Mouse (Mus musculus) CD4-positive, CD25-positive, alpha-beta regulatory T cell, adult 2 months (primary cell): ENCODE measurements around the gene Gp1ba.
A peak's percentile ranks its signal among the peaks of the same experiment; 100 is the strongest.

Source experiments
- DNase-seq: peaks from one replicate; pipeline ENCODE4 v3.0.0-alpha.2; 2012; ENCODE audit warnings: low read depth, low spot score

The Gp1ba gene

DNA sequence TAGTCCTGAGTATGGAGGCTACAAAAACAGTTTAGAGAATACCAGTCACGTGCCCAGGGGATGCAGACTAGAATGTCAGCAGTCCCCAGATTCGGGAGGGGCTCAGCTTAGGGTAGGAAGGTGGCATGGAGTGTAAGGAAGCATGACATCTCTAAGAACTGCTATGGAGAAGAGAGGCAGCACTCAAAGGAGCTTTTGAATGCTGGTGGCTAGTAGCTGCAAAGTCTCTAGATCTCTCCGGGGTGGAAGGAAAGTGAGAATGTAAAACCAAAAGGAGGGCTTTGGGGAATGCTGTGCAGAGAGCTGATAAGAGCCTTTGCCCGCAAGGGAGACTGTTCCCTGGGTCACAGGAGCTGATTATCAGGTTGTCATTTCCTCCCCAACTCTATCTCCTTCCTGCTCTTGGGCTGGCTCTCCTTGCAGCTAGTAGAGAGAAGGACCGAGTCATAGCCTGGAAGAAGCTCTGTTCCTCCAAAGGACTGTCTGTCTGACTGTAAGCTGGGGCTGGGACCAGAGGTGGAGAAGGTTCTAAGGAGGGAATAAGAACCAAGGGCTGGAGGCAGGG, at the start of gene Gp1ba:
Gp1ba (plus strand) TSS at position 409 of the 565 bp plus-strand sequence.
- no peak for DNase-seq

GRCm38 (mm10) chr11:70591733-70592132, 47.2 kb upstream of the Gp1ba start:
- DNase-seq: no peak

- peak; percentile 62 for DNase-seq
Measured at GRCm38 (mm10) chr11:70594253-70594989, 44.5 kb upstream of the Gp1ba start.

GRCm38 (mm10) chr11:70595638-70596037, 43.3 kb upstream of the Gp1ba start:
- DNase-seq: peak; percentile 32

GRCm38 (mm10) chr11:70596094-70596493, 42.8 kb upstream of the Gp1ba start:
- no peak for DNase-seq

DNA sequence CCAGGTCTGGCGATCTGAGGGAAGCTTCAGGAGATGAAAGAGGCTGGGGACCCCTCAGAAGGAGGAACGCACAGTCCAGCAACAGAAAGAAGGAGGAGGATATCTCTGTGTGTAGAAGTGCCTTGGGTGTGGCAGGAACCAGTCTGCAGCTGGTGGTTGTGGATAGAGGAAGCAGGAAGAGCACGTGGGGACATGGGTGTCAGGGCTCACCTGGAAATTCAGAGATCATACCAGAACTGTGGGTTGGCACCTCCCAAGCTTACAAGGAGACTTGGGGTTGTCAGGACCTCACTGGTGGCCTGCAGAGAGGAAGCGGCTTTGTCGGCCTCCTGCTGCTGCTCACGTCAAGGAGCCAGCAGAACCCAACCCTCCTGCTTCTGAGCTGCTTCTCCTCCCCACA, 41.6 kb upstream of the Gp1ba start:
- DNase-seq: peak; percentile 36

DNA sequence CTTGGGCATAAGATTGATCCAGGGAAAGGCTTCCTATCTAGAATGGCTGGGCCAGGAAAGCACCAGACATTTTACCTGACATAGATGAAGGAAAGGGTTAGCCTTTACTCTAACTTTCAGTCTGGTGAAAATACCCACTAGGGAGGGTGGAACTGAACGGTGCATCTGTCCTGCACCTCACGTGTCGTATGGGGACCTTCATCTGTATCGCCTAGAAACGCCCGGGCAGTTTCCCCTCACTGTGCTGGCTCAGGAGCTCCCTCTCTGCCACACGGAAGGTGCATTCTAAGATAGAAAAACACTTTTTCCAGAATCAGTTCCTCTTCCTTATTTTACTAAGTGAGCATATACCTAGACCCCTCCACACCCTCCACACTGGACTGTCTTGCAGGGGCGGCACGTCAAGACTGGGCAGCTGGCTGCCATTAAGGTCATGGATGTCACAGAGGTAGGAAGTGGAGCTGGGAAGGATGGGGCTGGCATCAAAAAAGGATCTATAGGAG, 40.4 kb upstream of the Gp1ba start:
- DNase-seq: no peak

DNA sequence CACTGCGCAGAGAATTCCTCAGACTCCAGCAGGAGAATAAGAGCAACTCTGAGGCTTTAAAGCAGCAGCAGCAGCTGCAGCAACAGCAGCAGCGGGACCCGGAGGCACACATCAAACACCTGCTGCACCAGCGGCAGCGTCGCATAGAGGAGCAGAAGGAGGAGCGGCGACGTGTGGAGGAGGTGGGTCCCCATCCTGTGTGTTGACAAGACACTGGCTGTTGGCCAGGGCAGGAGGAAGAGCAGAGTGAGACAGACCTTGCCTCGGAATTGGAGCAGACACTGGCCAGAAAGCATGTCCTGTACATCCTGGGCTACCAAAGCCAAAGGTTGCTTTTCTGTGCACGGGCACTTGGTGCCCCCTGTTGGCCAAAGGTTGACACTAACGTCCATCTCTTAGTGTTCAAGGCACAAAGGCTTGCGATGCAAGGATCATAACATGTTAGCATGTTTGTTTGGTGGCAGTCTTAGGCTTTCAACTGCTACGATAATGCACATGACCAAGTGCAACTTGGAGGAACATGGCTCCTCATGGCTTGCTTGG, 33.8 kb upstream of the Gp1ba start:
- DNase-seq: peak; percentile 88

DNA sequence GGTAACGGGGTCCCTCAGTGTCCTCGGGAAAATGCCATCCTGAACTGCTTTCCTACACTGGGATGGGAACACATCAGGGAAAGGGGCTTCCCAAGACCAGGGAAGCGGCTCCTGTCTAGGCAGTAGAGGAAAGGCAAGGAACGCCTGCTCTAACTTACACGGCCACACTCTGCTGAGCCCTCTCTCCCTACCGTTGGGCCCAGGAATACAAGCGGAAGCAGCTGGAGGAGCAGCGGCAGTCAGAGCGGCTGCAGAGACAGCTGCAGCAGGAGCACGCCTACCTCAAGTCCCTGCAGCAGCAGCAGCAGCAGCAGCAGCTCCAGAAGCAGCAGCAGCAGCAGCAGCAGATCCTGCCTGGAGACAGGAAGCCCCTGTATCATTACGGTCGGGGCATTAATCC, 32.2 kb upstream of the Gp1ba start:
- no peak for DNase-seq

DNA sequence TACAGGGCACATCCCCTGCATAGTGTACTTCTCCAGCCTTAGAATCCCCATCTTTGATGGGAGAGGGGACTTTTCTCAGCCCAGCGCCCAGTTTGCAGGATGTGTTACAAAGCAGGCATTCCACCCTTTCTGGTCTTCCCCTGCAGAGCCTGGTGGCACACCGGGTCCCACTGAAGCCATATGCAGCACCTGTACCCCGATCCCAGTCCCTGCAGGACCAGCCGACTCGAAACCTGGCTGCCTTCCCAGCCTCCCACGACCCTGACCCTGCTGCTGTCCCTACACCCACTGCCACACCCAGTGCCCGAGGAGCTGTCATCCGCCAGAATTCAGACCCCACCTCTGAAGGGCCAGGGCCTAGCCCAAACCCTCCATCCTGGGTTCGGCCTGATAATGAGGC, 31.3 kb upstream of the Gp1ba start:
- no peak for DNase-seq

- peak; percentile 58 for DNase-seq
Measured at GRCm38 (mm10) chr11:70608381-70609066, 30.4 kb upstream of the Gp1ba start.

GRCm38 (mm10) chr11:70610752-70611151, 28.2 kb upstream of the Gp1ba start:
- no peak for DNase-seq

GRCm38 (mm10) chr11:70612505-70612904, 26.4 kb upstream of the Gp1ba start:
- DNase-seq: no peak

- DNase-seq: peak; percentile 90
Measured at GRCm38 (mm10) chr11:70615074-70615473, 23.8 kb upstream of the Gp1ba start.

DNA sequence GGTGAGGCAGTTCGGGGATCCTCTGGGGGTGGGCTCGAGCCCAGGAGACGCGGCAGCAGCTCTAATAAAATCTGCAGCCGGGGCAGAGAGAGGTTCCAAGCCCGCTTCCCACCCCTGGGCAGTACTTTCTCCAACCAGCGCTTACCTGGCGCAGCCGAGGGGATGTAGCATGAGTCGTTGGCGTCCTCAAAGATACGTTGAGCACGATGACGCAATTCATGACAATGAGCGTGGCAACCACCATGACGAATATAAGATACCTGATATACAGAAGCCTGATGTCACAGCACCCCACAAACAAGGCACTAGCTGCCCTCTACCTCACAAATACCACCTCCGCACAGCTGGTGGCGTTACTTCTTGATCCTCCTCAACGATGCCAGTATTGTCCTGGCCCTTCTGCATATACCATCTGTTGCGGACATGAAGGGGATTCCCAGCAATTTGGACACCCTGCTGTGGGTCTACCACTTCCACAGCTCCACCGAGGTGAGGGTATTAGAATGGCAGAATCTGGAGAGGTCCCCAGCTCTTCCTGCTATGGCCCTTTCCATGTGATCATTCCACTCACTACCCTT, 23.3 kb upstream of the Gp1ba start, which contains the start of gene 4930544D05Rik:
4930544D05Rik (plus strand) TSS at position 333 of the 578 bp plus-strand sequence.
- peak; percentile 85 for DNase-seq

- DNase-seq: no peak
Measured at GRCm38 (mm10) chr11:70619101-70619500, 19.8 kb upstream of the Gp1ba start, which contains the start of gene Chrne. Gene Chrne (minus strand): TSS chr11:70619216.

GRCm38 (mm10) chr11:70621972-70622814, 16.7 kb upstream of the Gp1ba start:
- peak; percentile 70 for DNase-seq

- DNase-seq: no peak
Measured at GRCm38 (mm10) chr11:70623053-70623742, 15.7 kb upstream of the Gp1ba start.

GRCm38 (mm10) chr11:70625473-70625872, 13.4 kb upstream of the Gp1ba start:
- DNase-seq: peak; percentile 81

GRCm38 (mm10) chr11:70626877-70627276, 12.0 kb upstream of the Gp1ba start:
- DNase-seq: no peak
